12 mouse cellular contexts compared by ENCODE assay signal in genomic region chr16:29065961-29066360, GRCm38 (mm10).
"Had no signal": no experiment of that assay in that cellular context is flagged by ENCODE, and none has a peak within 500 bp of the region (broad histone marks: within the 10 kb centered on the region; RNA-seq: fewer than 3 reads in every experiment).

No protein-coding gene starts in this region.

- H3K4me3 ChIP-seq: limb, embryonic 15.5 days; liver, embryonic 12.5 days; midbrain, embryonic 12.5 days; neural tube, embryonic 13.5 days had no signal

- H3K4me2 ChIP-seq: limb, embryonic 15.5 days; liver, embryonic 12.5 days; midbrain, embryonic 12.5 days; neural tube, embryonic 13.5 days had no signal

- H3K9me3 ChIP-seq: limb, embryonic 15.5 days; liver, embryonic 12.5 days; midbrain, embryonic 12.5 days; neural tube, embryonic 13.5 days had no signal

- DNase-seq: kidney, postnatal 36 days; layer of hippocampus, adult 9-11 months; layer of hippocampus, postnatal 36 days; lung, postnatal 14 days; thymus, postnatal 4 days had no signal

- H3K36me3 ChIP-seq: limb, embryonic 15.5 days; liver, embryonic 12.5 days; midbrain, embryonic 12.5 days; neural tube, embryonic 13.5 days had no signal

- ATAC-seq: liver, embryonic 12.5 days; midbrain, embryonic 16.5 days had no signal

- H3K27me3 ChIP-seq: limb, embryonic 15.5 days; liver, embryonic 12.5 days; midbrain, embryonic 12.5 days; neural tube, embryonic 13.5 days had no signal

- H3K9ac ChIP-seq: limb, embryonic 15.5 days; liver, embryonic 12.5 days; midbrain, embryonic 12.5 days; neural tube, embryonic 13.5 days had no signal

- H3K4me1 ChIP-seq: limb, embryonic 15.5 days; liver, embryonic 12.5 days; midbrain, embryonic 12.5 days; neural tube, embryonic 13.5 days had no signal

- H3K27ac ChIP-seq: kidney, postnatal 0 days; limb, embryonic 15.5 days; liver, embryonic 12.5 days; midbrain, embryonic 12.5 days; neural tube, embryonic 13.5 days; stomach, postnatal 0 days had no signal
